Mouse (Mus musculus) layer of hippocampus, adult 11-12 months (tissue): ENCODE data around the gene Mad2l2.
"Not testable (repeated sequence)": the region's sequence is repeated elsewhere in the genome, so short reads cannot be mapped to it uniquely, and the experiment has no call there.

Experiments
- DNase-seq: peaks from one replicate; pipeline ENCODE4 v3.0.0; 2022; ENCODE audit warnings: low spot score

Gene Mad2l2

GRCm38 (mm10) chr4:148107621-148108291, 22.4 kb upstream of the Mad2l2 start:
- no peak for DNase-seq

- no peak for DNase-seq
Measured at GRCm38 (mm10) chr4:148108565-148109100, 21.6 kb upstream of the Mad2l2 start.

GRCm38 (mm10) chr4:148109215-148109614, 21.0 kb upstream of the Mad2l2 start:
- DNase-seq, result no peak

- DNase-seq, result no peak
Measured at GRCm38 (mm10) chr4:148112519-148112918, 17.7 kb upstream of the Mad2l2 start.

GRCm38 (mm10) chr4:148114758-148115391, 15.3 kb upstream of the Mad2l2 start:
- DNase-seq, result peak; percentile 84

GRCm38 (mm10) chr4:148115467-148115866, 14.7 kb upstream of the Mad2l2 start:
- DNase-seq, result no peak

DNA sequence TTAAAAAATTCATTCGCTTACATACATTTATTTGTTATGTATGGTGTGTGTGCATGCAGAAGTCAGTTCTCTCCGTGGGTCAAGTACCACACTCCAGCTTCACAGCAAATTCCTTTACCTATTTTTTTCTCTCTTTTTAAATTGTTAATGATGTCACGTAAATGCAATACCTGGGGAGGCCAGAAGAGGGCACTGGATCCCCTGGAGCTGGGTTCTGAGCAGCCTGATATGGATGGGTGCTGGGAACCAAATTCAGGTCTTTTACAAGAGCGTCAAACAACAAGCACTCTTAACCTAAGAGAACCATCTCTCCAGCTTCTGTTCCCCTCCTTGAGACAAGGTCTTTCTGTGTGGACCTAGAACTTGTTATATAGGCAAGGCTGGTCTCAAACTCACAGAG, 13.5 kb upstream of the Mad2l2 start:
- no peak for DNase-seq

- DNase-seq, result no peak
Measured at GRCm38 (mm10) chr4:148117392-148117791, 12.8 kb upstream of the Mad2l2 start.

DNA sequence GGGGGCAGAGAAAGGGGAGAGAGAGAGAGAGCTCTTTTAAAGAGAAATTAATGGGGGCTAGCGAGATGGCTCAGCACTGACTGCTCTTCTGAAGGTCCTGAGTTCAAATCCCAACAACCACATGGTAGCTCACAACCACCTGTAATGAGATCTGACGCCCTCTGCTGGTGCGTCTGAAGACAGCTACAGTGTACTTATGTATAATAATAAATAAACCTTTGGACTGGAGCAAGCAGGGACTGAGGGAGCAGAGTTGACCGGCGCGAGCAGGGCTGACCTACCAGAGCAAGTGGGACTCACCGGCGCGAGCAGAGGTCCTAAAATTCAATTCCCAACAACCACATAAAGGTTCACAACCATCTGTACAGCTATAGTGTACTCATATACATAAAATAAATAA, 10.6 kb upstream of the Mad2l2 start:
- DNase-seq, result not testable (repeated sequence)

- DNase-seq, result no peak
Measured at GRCm38 (mm10) chr4:148120555-148120954, 9.6 kb upstream of the Mad2l2 start.

DNA sequence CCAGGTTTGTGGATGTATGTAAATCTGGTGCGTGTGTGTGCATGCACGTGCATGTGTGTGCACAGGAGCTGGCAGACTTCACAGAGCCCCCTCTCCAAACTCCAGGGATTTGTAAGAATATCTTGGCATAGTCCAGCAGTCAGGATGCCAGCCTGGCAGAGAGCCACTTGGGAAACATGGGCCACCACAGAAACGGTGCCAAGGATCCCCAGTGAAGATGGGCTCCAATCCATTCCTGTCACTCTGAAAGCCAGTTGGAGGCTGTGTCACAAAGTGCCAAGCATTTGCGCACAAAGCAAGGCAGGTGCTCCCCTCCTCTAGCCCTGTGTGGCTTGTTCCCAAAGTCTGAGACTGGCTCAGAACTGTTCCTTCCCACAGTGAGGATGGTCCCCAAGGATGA, 8.8 kb upstream of the Mad2l2 start:
- DNase-seq, result peak; percentile 60

DNA sequence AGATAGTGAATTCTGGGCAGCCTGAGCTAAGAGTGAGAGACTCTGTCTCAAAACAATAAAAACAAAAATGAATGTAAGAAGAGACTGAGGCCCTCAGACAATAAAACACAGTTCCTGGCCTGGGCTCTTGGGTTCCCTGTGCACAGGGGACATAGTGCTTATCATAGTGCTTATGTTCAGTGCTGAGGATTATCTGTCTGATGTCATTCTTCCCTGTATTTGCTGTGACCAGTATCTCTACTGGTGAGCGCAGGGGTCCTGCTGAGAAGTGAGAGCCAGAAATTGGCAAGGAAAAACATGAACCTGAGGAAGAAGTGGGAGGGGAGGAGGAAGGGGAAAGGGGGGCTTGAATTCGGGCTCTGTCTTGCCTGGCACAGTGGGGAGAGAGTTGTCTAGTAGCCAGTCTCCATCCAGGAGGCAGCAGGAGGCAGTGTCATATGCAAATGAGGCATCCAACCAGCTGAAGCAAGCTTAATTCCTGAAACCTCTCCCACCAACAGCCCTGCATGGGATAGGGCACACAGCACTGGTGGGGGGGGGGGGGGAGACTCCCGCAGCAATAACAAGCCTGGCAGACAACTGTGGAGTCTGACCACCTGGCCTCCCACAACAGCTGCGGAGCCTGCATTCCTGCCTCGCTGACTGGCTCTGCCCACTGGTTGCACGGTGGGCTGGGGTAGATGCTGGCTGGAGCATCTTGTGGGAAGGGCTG, 8.0 kb upstream of the Mad2l2 start:
- DNase-seq, result no peak

DNA sequence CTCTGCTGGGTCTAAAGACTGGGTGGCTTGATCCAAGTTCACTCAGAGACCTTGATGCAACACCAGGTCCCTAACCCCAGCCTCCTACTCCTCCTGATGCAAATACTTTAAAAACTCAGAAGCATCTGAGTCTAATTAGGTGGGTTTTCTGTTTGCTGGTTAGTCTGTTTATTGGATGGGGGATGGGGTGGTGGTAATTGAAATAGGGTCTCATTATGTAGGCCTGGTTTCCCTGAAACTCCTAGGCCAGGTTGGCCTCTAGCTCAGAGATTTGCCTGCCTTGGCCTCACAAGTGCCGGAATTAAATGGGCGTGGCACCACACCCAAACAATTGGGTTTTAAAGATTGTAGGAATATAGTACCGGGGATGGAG, 7.5 kb upstream of the Mad2l2 start:
- no peak for DNase-seq

DNA sequence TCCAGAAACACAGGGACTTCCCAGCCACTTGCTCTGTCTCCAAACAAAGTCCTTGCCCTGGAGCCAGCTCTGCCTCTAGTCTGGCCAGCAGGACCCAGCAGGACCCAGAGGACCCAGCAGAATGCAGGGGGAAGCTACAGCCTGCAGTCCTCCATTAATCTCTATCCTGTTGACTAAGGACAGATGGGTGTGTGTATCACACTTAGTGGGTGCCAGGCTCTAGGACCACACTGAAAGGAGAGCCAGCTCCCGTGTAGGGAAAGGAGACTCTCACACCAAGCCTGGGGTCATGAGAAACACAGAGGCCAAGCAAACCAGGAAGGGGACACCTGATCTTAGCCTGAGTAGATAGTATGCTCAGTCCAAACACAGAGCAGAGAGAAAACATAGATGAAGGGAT, 1.9 kb upstream of the Mad2l2 start:
- DNase-seq, result no peak

DNA sequence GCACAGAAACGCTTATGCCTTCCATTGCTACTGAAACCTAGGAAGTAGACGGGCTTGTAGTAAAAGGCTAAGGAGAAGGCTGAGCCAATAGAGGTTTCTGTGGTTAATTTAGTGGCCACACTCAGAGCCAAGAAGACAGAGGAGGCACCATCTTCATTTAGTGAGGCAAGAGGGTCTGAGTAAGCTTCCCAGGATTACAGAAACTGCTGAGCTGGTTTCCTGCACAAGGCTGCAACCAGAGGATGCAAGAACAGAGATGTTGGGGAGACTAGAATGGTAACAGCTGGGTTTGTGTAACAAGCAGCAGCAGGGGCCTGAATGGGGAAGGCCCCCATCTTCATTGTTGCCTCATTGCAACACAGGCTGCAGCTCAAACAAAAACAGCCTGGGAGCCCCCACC, 1.5 kb upstream of the Mad2l2 start:
- DNase-seq, result no peak

- DNase-seq, result no peak
Measured at GRCm38 (mm10) chr4:148130561-148131413, 603 bp downstream of the Mad2l2 start, which contains the start of gene Draxin. TSS of gene Draxin (minus strand) at chr4:148130698.

DNA sequence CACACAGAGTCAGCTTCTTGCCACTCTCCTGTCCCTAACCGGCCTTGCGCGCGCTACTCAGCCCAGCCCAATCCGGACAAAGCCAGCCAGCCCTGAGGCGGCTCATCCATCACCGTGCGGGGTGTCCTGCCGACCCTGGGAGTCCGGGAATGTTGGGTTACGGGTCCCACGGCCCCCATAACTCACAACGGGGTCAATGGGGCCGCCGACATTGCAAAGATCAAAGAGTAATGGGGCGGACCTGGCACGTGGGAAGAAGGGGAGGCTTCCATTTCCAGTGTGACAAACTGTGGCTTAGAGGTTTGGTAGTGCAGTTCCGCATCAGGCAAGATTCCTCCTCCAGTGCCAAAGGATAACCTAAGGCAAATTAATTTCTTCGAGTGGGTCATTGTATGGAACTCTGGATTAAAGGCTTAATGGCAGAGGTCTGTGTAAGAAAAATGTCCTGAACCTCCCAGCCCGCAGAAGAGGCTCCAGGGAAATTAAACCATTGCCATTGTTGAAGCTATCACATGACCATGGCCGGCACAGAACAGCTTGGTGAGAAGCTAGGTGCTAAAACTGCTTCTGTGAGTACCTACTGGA, 1.4 kb downstream of the Mad2l2 start:
- no peak for DNase-seq

GRCm38 (mm10) chr4:148134988-148135387, 4.8 kb downstream of the Mad2l2 start:
- no peak for DNase-seq

DNA sequence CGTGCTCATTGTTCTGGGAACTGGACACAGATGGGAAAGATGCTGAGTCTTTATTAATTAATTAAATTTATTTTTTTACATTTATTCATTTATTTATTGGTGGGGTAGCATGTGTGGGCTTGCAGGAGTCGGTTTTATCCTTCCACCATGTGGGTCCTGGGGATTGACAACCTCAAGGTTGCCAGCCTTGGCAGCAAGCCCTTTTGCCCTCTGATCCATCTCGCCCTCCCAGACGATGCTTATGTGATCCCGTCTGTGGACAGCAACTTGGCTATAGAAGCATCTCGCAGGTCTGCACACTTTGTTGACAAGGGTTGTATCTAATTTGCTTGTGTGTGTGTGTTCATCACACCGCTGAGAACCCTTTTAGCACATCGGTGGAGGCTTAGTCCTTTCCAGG, 7.3 kb downstream of the Mad2l2 start:
- no peak for DNase-seq

DNA sequence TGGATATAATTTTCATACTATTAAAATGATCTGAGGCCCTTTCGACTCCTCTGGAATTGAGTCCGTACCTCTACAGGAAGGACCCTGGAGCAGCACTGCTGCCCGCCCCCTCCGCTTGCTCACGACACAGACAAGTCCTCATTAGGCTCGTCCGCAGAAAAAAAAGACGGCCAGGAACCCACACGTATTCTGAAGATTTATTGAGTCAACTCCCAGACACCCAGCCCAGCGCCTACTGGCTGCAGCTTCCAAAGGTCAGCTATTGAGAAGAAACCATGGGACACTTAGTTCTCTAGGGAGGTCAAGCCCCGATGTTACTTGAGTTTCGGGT, 9.5 kb downstream of the Mad2l2 start:
- DNase-seq, result no peak

- peak; percentile 93 for DNase-seq
Measured at GRCm38 (mm10) chr4:148140098-148141011, 10.2 kb downstream of the Mad2l2 start.
